Mouse (Mus musculus) ES-Bruce4 (cell line): ENCODE results near the gene Krt24. TPM values are rescaled to one million over a fixed set of nuclear protein-coding genes. Genes with fewer than 3 reads are reported as not detected.

ENCODE experiments used
- H3K27ac ChIP-seq: 2 replicates; pipeline ENCODE4 v1.5.1; 2012; ENCODE audit warnings: low read length, inconsistent platforms; ENCODE audit not compliant: insufficient read depth
- H3K27me3 ChIP-seq: 2 replicates; pipeline ENCODE4 v1.6.1; 2012; ENCODE audit warnings: mild to moderate bottlenecking, low read length, inconsistent platforms; ENCODE audit not compliant: control insufficient read depth, poor library complexity, insufficient read depth, severe bottlenecking
- H3K36me3 ChIP-seq: 2 replicates; pipeline ENCODE4 v1.6.1; 2012; ENCODE audit warnings: inconsistent platforms, mild to moderate bottlenecking, low read length, moderate library complexity; ENCODE audit not compliant: control insufficient read depth, poor library complexity, insufficient read depth, severe bottlenecking
- H3K4me1 ChIP-seq: one replicate; pipeline ENCODE4 v1.8.1; 2011; ENCODE audit warnings: low read length; ENCODE audit not compliant: control insufficient read depth, insufficient read depth
- H3K4me3 ChIP-seq: 2 replicates; pipeline ENCODE4 v1.5.1; 2011; ENCODE audit warnings: low read depth, mild to moderate bottlenecking, low read length
- H3K9ac ChIP-seq: 2 replicates; pipeline ENCODE4 v1.6.1; 2012; ENCODE audit warnings: low read depth, mild to moderate bottlenecking, inconsistent platforms; ENCODE audit not compliant: poor library complexity, severe bottlenecking
- H3K9me3 ChIP-seq: replicated peaks from 2 replicates; pipeline ENCODE4 v1.6.1; 2012; ENCODE audit warnings: mild to moderate bottlenecking, low read length, inconsistent platforms; ENCODE audit not compliant: control insufficient read depth, poor library complexity, insufficient read depth, severe bottlenecking
- CTCF ChIP-seq: IDR thresholded peaks from one replicate; pipeline ENCODE4 v1.8.1; 2011; ENCODE audit warnings: low read depth, low read length
- EP300 ChIP-seq: IDR thresholded peaks from 2 replicates; pipeline ENCODE4 v1.6.1; 2011; ENCODE audit warnings: low read depth, low read length; ENCODE audit not compliant: insufficient read depth
- POLR2A ChIP-seq: IDR thresholded peaks from one replicate; pipeline ENCODE4 v1.8.1; 2011; ENCODE audit warnings: low read length; ENCODE audit not compliant: insufficient read depth
- polyA plus RNA-seq: library from polyadenylated mRNA; stranded (reverse); fragments of >200 nt; gene quantifications from 2 replicates; pipeline ENCODE4 v1.2.4, GENCODE M21; 2011; ENCODE audit warnings: low read depth; ENCODE audit not compliant: missing spikeins, insufficient read depth, insufficient read length

Gene Krt24
- polyA plus RNA-seq, 1 experiment: not detected

DNA sequence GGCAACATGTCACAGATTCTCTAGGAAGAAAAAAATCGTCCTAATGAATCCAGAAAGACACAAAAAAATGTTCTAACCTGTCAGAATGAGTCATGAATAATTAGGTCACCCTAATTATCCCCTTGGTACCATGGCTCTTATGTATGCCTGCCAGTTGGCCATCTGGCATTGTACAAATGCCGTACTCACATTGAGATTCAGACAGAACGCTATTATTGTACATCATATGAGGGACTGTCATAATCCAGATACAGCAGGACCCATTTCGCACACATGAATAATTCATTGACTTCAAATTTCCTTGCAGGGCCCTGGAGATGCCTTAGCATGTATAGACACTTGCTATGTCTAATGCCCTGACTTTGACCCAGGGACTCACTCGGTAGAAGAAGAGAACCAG lies 1.1 kb downstream of the Krt24 start:
- TF ChIP-seq EP300 (no peak), CTCF (no peak), POLR2A (no peak)
- Histone ChIP-seq H3K4me3 (no peak overlapping the region), H3K4me1 (no peaks in the 10 kb centered on the region), H3K27me3 (no peaks in the 10 kb centered on the region), H3K9ac (no peak overlapping the region), H3K9me3 (no peaks in the 10 kb centered on the region), H3K36me3 (no peaks in the 10 kb centered on the region), H3K27ac (no peak overlapping the region)

DNA sequence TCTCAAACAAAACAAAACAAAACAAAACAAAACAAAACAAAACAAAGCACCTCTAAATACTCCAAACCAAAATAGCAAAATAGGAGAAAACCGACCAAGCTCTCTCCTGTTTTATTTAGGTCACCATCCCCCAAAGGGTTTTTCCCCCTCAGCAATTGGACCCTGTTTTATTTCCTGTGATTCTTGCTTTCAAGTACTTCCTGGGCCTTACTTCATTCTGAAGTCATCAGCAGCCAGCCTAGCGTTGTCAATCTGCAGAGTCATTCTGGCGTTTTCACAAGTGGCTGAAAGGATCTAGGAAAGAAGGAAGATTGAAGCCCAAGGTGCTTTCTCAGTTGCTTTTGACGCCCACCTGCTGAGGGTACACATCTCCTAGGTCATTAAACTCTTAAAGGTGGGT lies 1.7 kb downstream of the Krt24 start:
- no peaks in the 10 kb centered on the region for H3K9me3 ChIP-seq
- TF ChIP-seq POLR2A: no peak
- no peak for TF ChIP-seq EP300
- TF ChIP-seq CTCF: no peak
- no peaks in the 10 kb centered on the region for H3K36me3 ChIP-seq

DNA sequence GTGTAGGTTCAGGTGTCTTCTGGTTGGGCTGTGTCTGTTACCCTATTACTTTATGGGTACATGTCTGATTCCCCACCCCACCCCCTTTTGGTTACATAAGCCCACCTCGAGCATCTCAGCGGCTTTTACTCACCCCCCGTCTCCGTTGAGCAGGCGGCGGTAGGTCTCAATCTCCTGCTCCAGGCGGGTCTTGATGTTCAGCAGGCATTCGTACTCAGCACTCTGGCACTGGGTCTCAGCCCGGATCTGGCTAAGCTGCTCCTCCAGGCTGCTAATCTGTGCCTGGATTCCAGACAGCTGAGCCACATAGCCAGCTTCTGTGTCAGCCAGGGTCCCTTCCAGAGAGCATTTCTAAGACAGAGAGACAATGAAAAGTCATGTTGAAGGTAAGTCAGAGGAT lies 3.9 kb downstream of the Krt24 start:
- TF ChIP-seq EP300 (no peak), POLR2A (no peak), CTCF (no peak)
- no peaks in the 10 kb centered on the region for H3K27me3 ChIP-seq

More for the DNA sequence above, 1.7 kb downstream of the Krt24 start:
- no peaks in the 10 kb centered on the region for H3K27me3 ChIP-seq
- no peak overlapping the region for H3K4me3 ChIP-seq
- no peak overlapping the region for H3K9ac ChIP-seq
- no peaks in the 10 kb centered on the region for H3K4me1 ChIP-seq
- no peak overlapping the region for H3K27ac ChIP-seq

DNA sequence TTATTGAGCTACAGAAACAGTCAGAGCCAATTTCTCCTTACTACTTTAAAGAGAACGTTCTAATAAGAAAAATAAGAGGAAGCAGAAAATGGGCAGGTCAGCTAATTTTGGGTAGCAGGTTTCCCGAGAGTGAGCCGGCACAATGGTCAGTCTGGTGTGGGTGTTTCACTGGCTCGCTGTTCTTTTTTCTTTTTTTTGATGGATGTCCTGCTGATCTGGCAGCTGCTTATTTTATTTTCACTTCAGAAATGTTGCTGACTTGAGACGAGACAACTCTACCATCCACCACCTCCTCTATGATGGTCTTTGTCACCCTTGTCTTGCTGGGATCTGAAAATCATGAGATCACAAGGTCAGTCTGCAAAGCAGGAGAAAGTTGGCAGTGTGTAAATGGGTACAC lies 5.1 kb downstream of the Krt24 start:
- Histone ChIP-seq H3K27me3 (no peaks in the 10 kb centered on the region), H3K4me1 (no peaks in the 10 kb centered on the region), H3K9me3 (no peaks in the 10 kb centered on the region), H3K4me3 (no peak overlapping the region), H3K9ac (no peak overlapping the region), H3K36me3 (no peaks in the 10 kb centered on the region), H3K27ac (no peak overlapping the region)
- TF ChIP-seq EP300 (no peak), POLR2A (no peak), CTCF (no peak)

More for the DNA sequence above, 3.9 kb downstream of the Krt24 start:
- H3K4me3 ChIP-seq: no peak overlapping the region
- no peak overlapping the region for H3K27ac ChIP-seq
- H3K4me1 ChIP-seq: no peaks in the 10 kb centered on the region
- no peaks in the 10 kb centered on the region for H3K9me3 ChIP-seq
- no peaks in the 10 kb centered on the region for H3K36me3 ChIP-seq
- no peak overlapping the region for H3K9ac ChIP-seq

DNA sequence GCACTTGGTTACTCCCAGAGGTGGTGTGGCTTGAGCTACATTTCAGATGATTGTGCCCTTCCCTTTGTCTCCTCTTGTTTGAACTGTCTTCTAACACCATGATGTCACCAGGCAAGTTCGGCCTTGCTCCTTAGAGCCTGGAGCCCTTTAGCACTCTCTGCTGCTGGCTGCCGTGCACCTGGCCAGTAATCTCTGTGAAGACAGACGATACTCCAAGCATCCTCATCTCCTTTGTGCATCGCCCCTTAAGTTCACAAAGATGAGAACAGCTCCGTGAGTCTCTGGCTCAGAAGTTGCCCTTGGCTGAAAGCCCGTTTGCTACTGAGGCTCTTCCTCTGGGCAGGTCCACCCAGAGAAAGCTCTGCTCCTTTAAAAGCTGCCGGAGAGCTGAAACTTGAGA lies 8.3 kb downstream of the Krt24 start:
- Histone ChIP-seq H3K27ac (no peak overlapping the region), H3K9ac (no peak overlapping the region), H3K9me3 (no peaks in the 10 kb centered on the region), H3K4me3 (no peak overlapping the region), H3K4me1 (no peaks in the 10 kb centered on the region), H3K36me3 (no peaks in the 10 kb centered on the region), H3K27me3 (no peaks in the 10 kb centered on the region; the same call in 1 of the 2 replicates)
- no peak for TF ChIP-seq EP300
- no peak for TF ChIP-seq CTCF
- TF ChIP-seq POLR2A: no peak

DNA sequence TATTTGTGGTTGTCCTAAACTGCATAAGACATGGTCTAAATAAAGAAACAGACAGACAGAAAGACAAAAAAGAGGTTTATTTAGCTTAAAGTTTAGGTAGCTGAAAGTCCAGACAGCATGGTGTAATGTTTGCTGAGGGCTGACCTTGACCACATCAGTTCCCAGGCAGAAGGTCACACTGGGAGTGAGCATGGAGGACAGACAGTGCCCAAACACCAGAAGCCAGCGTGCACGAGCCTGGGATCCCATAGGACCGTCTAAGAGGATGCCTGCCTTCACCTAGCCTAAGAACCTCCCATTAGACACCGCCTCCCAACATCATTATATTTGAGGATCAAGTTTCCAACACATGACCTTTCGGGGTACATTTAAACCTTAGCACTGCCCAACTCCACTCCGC lies 9.4 kb downstream of the Krt24 start:
- H3K9me3 ChIP-seq: no peaks in the 10 kb centered on the region
- H3K4me3 ChIP-seq: peak overlapping the region; percentile 18; the same call in 1 of the 2 replicates
- no peaks in the 10 kb centered on the region for H3K36me3 ChIP-seq
- H3K9ac ChIP-seq: no peak overlapping the region
- TF ChIP-seq CTCF (no peak), EP300 (no peak), POLR2A (no peak)
- H3K27ac ChIP-seq: no peak overlapping the region
- H3K27me3 ChIP-seq: no peaks in the 10 kb centered on the region; the same call in 1 of the 2 replicates
- no peaks in the 10 kb centered on the region for H3K4me1 ChIP-seq
